Mouse (Mus musculus) midbrain, embryonic 16.5 days (tissue): ENCODE results near the gene Slc4a7. TPM values are rescaled to one million over a fixed set of nuclear protein-coding genes. Genes with fewer than 3 reads are reported as not detected.

Experiments
- ATAC-seq: fragments of 200-750 bp; cut with Nextera tagmentation; 2 replicates; pipeline ENCODE4 v1.8.0; 2017; ENCODE audit warnings: moderate TSS enrichment
- H3K27ac ChIP-seq: fragments of 300-500 bp; sonication (generic); 2 replicates; pipeline ENCODE4 v1.5.1; 2014; ENCODE audit warnings: mild to moderate bottlenecking, low read length, mixed read lengths
- H3K27me3 ChIP-seq: fragments of 300-500 bp; sonication (generic); 2 replicates; pipeline ENCODE4 v1.6.1; 2014; ENCODE audit warnings: low read depth, low read length, mixed read lengths; ENCODE audit not compliant: control insufficient read depth, insufficient read depth
- H3K36me3 ChIP-seq: fragments of 300-500 bp; sonication (generic); 2 replicates; pipeline ENCODE4 v1.6.1; 2014; ENCODE audit warnings: mild to moderate bottlenecking, low read length, moderate library complexity, mixed read lengths; ENCODE audit not compliant: control insufficient read depth, insufficient read depth
- H3K4me1 ChIP-seq: fragments of 300-500 bp; sonication (generic); 2 replicates; pipeline ENCODE4 v1.6.1; 2014; ENCODE audit warnings: mild to moderate bottlenecking, low read length, mixed read lengths; ENCODE audit not compliant: control insufficient read depth, insufficient read depth
- H3K4me2 ChIP-seq: fragments of 300-500 bp; sonication (generic); 2 replicates; pipeline ENCODE4 v1.6.1; 2014; ENCODE audit warnings: mild to moderate bottlenecking, low read length, mixed read lengths
- H3K4me3 ChIP-seq: fragments of 300-500 bp; sonication (generic); 2 replicates; pipeline ENCODE4 v1.5.1; 2014; ENCODE audit warnings: low read depth, mild to moderate bottlenecking, low read length, moderate library complexity, mixed read lengths
- H3K9ac ChIP-seq: fragments of 300-500 bp; sonication (generic); 2 replicates; pipeline ENCODE4 v1.6.1; 2014; ENCODE audit warnings: low read depth, low read length, mixed read lengths
- H3K9me3 ChIP-seq: fragments of 300-500 bp; sonication (generic); replicated peaks from 2 replicates; pipeline ENCODE4 v1.6.1; 2014; ENCODE audit warnings: mild to moderate bottlenecking, low read length, mixed read lengths; ENCODE audit not compliant: control insufficient read depth, poor library complexity, severe bottlenecking
- WGBS: fragments of 180-500 bp; shearing (Covaris S2); extraction: QIAGEN DNeasy Blood & Tissue Kit; methylation state at CpG from one replicate; pipeline ENCODE4 v1.1.7; 2014; 5-methylcytosine and 5-hydroxymethylcytosine counted together
- polyA plus RNA-seq: library from polyadenylated mRNA; unstranded; fragments of >200 nt; fragmentation: Nextera tagmentation; extraction: Ambion mirVana; gene quantifications from 2 replicates; pipeline ENCODE4 v1.2.1, GENCODE M21; 2015

Slc4a7 gene
- polyA plus RNA-seq = 26.7 and 29.8 TPM in 2 replicates

GRCm38 (mm10) chr14:14701710-14702329 lies at the start of gene Slc4a7:
Gene Slc4a7 (plus strand): TSS chr14:14702279.
- peak within 1 kb of the TSS; percentile 90 for H3K4me3 ChIP-seq
- ATAC-seq = no peak; the same call in 1 of the 2 replicates
- H3K9ac ChIP-seq = peak within 1 kb of the TSS; percentile 99
- peaks cover 22% of the 10 kb centered on the region for H3K4me1 ChIP-seq
- WGBS = 91% methylated on average over 5 of the region's 5 CpGs
- no peaks in the 10 kb centered on the region for H3K27me3 ChIP-seq
- H3K4me2 ChIP-seq = peak within 1 kb of the TSS; percentile 62
- no peaks in the 10 kb centered on the region for H3K9me3 ChIP-seq
- no peaks in the 10 kb centered on the region for H3K36me3 ChIP-seq
- H3K27ac ChIP-seq = peak within 1 kb of the TSS; percentile 98

GRCm38 (mm10) chr14:14670597-14670996 lies 31.5 kb upstream of the Slc4a7 start:
- no peaks in the 10 kb centered on the region for H3K27me3 ChIP-seq
- H3K4me1 ChIP-seq = no peaks in the 10 kb centered on the region
- no peaks in the 10 kb centered on the region for H3K36me3 ChIP-seq
- H3K4me2 ChIP-seq = no peak overlapping the region
- no peak overlapping the region for H3K27ac ChIP-seq
- 91% methylated on average over 1 of the region's 1 CpGs for WGBS
- H3K9me3 ChIP-seq = no peaks in the 10 kb centered on the region
- no peak for ATAC-seq
- no peak overlapping the region for H3K4me3 ChIP-seq
- no peak overlapping the region for H3K9ac ChIP-seq

- Histone ChIP-seq H3K27me3 (no peaks in the 10 kb centered on the region), H3K9me3 (no peaks in the 10 kb centered on the region), H3K9ac (no peak overlapping the region), H3K4me3 (no peak overlapping the region), H3K36me3 (no peaks in the 10 kb centered on the region), H3K4me2 (no peak overlapping the region), H3K27ac (no peak overlapping the region), H3K4me1 (no peaks in the 10 kb centered on the region)
- no peak for ATAC-seq
- 76% methylated on average over 4 of the region's 4 CpGs for WGBS
Observed at GRCm38 (mm10) chr14:14681611-14682010, 20.5 kb upstream of the Slc4a7 start.

- no peaks in the 10 kb centered on the region for H3K36me3 ChIP-seq
- no peak overlapping the region for H3K4me3 ChIP-seq
- no peaks in the 10 kb centered on the region for H3K27me3 ChIP-seq
- H3K9ac ChIP-seq = no peak overlapping the region
- H3K27ac ChIP-seq = no peak overlapping the region
- H3K4me1 ChIP-seq = no peaks in the 10 kb centered on the region
- 77% methylated on average over 4 of the region's 4 CpGs for WGBS
- ATAC-seq = no peak
- no peaks in the 10 kb centered on the region for H3K9me3 ChIP-seq
- no peak overlapping the region for H3K4me2 ChIP-seq
Observed at GRCm38 (mm10) chr14:14684771-14685170, 17.3 kb upstream of the Slc4a7 start.

GRCm38 (mm10) chr14:14686101-14686551 lies 16.0 kb upstream of the Slc4a7 start:
- WGBS = 74% methylated on average over 7 of the region's 7 CpGs
- H3K36me3 ChIP-seq = no peaks in the 10 kb centered on the region
- ATAC-seq = no peak

GRCm38 (mm10) chr14:14687258-14687890 lies 14.7 kb upstream of the Slc4a7 start:
- Histone ChIP-seq H3K4me3 (no peak overlapping the region), H3K9ac (no peak overlapping the region), H3K27me3 (no peaks in the 10 kb centered on the region), H3K4me1 (no peaks in the 10 kb centered on the region), H3K4me2 (no peak overlapping the region), H3K27ac (no peak overlapping the region), H3K36me3 (no peaks in the 10 kb centered on the region), H3K9me3 (no peaks in the 10 kb centered on the region)
- WGBS = 74% methylated on average over 7 of the region's 7 CpGs
- no peak for ATAC-seq

More at GRCm38 (mm10) chr14:14686101-14686551, 16.0 kb upstream of the Slc4a7 start:
- Histone ChIP-seq H3K27me3 (no peaks in the 10 kb centered on the region), H3K9ac (no peak overlapping the region), H3K9me3 (no peaks in the 10 kb centered on the region), H3K27ac (no peak overlapping the region), H3K4me2 (no peak overlapping the region), H3K4me1 (no peaks in the 10 kb centered on the region), H3K4me3 (no peak overlapping the region)

- Histone ChIP-seq H3K4me2 (peak overlapping the region; percentile 62), H3K27ac (peak overlapping the region; percentile 98), H3K4me1 (peaks cover 24% of the 10 kb centered on the region), H3K27me3 (no peaks in the 10 kb centered on the region), H3K9me3 (no peaks in the 10 kb centered on the region), H3K36me3 (no peaks in the 10 kb centered on the region), H3K9ac (peak overlapping the region; percentile 99), H3K4me3 (peak overlapping the region; percentile 90)
- under 1% methylated on average over 58 of the region's 85 CpGs for WGBS
- peak; percentile 97 for ATAC-seq
Observed at GRCm38 (mm10) chr14:14702399-14703345, 593 bp downstream of the Slc4a7 start.

- Histone ChIP-seq H3K4me3 (peak overlapping the region; percentile 90), H3K27me3 (no peaks in the 10 kb centered on the region), H3K9ac (peak overlapping the region; percentile 99), H3K27ac (peak overlapping the region; percentile 98), H3K9me3 (no peaks in the 10 kb centered on the region), H3K4me2 (peak overlapping the region; percentile 62), H3K36me3 (peaks cover under 1% of the 10 kb centered on the region; the same call in 1 of the 2 replicates), H3K4me1 (peaks cover 24% of the 10 kb centered on the region)
- WGBS = 1% methylated on average over 59 of the region's 60 CpGs
- ATAC-seq = peak; percentile 60
Observed at GRCm38 (mm10) chr14:14703346-14703871, 1.3 kb downstream of the Slc4a7 start.
